Mouse (Mus musculus): ENCODE results near the gene Il23a.
"Not testable (repeated sequence)": the region's sequence is repeated elsewhere in the genome, so short reads cannot be mapped to it uniquely, and the experiment has no call there.

The Il23a gene

GRCm38 (mm10) chr10:128303126-128304021 is 4.8 kb upstream of the Il23a start, which contains the start of gene Pan2:
Pan2 (plus strand) TSS chr10:128303335.
- DNase-seq (ENCODE audit: low spot score) = peak; percentile 99

GRCm38 (mm10) chr10:128302785-128303125 is 4.2 kb upstream of the Il23a start:
- no peak for DNase-seq (ENCODE audit: low spot score)

- DNase-seq (ENCODE audit: low spot score) = no peak
Observed at GRCm38 (mm10) chr10:128302357-128302756, 3.8 kb upstream of the Il23a start.

GRCm38 (mm10) chr10:128298243-128298642 is 309 bp downstream of the Il23a start:
- DNase-seq (ENCODE audit: low spot score) = no peak

- peak; percentile 55 for DNase-seq (ENCODE audit: low spot score)
Observed at GRCm38 (mm10) chr10:128297622-128298021, 930 bp downstream of the Il23a start.

- peak; percentile 30 for DNase-seq (ENCODE audit: low spot score)
Observed at GRCm38 (mm10) chr10:128297221-128297620, 1.3 kb downstream of the Il23a start.

- DNase-seq (ENCODE audit: low spot score) = peak; percentile 23
Observed at GRCm38 (mm10) chr10:128296370-128297090, 2.0 kb downstream of the Il23a start.

- not testable (repeated sequence) for DNase-seq (ENCODE audit: low spot score)
Observed at GRCm38 (mm10) chr10:128290594-128290993, 8.0 kb downstream of the Il23a start.

GRCm38 (mm10) chr10:128283604-128284579 is 14.7 kb downstream of the Il23a start:
- peak; percentile 62 for DNase-seq (ENCODE audit: low spot score)

- DNase-seq (ENCODE audit: low spot score) = no peak
Observed at GRCm38 (mm10) chr10:128282886-128283450, 15.6 kb downstream of the Il23a start.

- no peak for DNase-seq (ENCODE audit: low spot score)
Observed at GRCm38 (mm10) chr10:128281682-128282081, 16.9 kb downstream of the Il23a start.

- no peak for DNase-seq (ENCODE audit: low spot score)
Observed at GRCm38 (mm10) chr10:128280943-128281342, 17.6 kb downstream of the Il23a start.

- no peak for DNase-seq (ENCODE audit: low spot score)
Observed at GRCm38 (mm10) chr10:128278158-128278557, 20.4 kb downstream of the Il23a start.

GRCm38 (mm10) chr10:128275374-128275773 is 23.2 kb downstream of the Il23a start:
- DNase-seq (ENCODE audit: low spot score) = not testable (repeated sequence)

- DNase-seq (ENCODE audit: low spot score) = not testable (repeated sequence)
Observed at GRCm38 (mm10) chr10:128272819-128273439, 25.6 kb downstream of the Il23a start.

GRCm38 (mm10) chr10:128271883-128272282 is 26.7 kb downstream of the Il23a start:
- DNase-seq (ENCODE audit: low spot score) = no peak

- no peak for DNase-seq (ENCODE audit: low spot score)
Observed at GRCm38 (mm10) chr10:128270866-128271265, 27.7 kb downstream of the Il23a start.

- peak; percentile 95 for DNase-seq (ENCODE audit: low spot score)
Observed at GRCm38 (mm10) chr10:128270287-128270841, 28.2 kb downstream of the Il23a start, which contains the start of gene Stat2. Stat2 (plus strand) TSS chr10:128270559.

- DNase-seq (ENCODE audit: low spot score) = no peak
Observed at GRCm38 (mm10) chr10:128269206-128269910, 29.2 kb downstream of the Il23a start.

GRCm38 (mm10) chr10:128268371-128268770 is 30.2 kb downstream of the Il23a start, which contains the start of gene Apof:
Apof (plus strand) TSS chr10:128268671.
- DNase-seq (ENCODE audit: low spot score) = no peak
